Mouse (Mus musculus): ENCODE results near the gene Pln. TPM values are rescaled to one million over a fixed set of nuclear protein-coding genes. Genes with fewer than 3 reads are reported as not detected.

Gene Pln
- 22.2 TPM for polyA plus RNA-seq (2014; fragmentation: Illumina TruSeq; extraction: RNeasy Lipid Tissue Mini Kit (QIAGEN cat#74804); ENCODE audit: low replicate concordance)

GRCm38 (mm10) chr10:53337162-53337923, at the start of gene Pln:
Pln (plus strand) TSS chr10:53337667.

GRCm38 (mm10) chr10:53379709-53380106, 42.2 kb downstream of the Pln start, which contains the start of gene Cep85l:
Cep85l (minus strand) TSS chr10:53379947.

Other genes with a start within 250 kb of the Pln start
- 5.1 TPM for gene Cep85l, start 42.3 kb downstream of the Pln start, polyA plus RNA-seq (2014; fragmentation: Illumina TruSeq; extraction: RNeasy Lipid Tissue Mini Kit (QIAGEN cat#74804); ENCODE audit: low replicate concordance)